Comparison of ENCODE assay signal across 8 mouse cellular contexts in genomic region chr7:141413809-141414584, GRCm38 (mm10). TPM values are rescaled to one million over a fixed set of nuclear protein-coding genes. Genes with fewer than 3 reads are reported as not detected.
A peak's percentile ranks its signal among the peaks of the same experiment; 100 is the strongest.
DNase-seq lines count a peak whose midpoint lies in the region; ATAC-seq and TF ChIP-seq lines count a peak whose summit lies in the region.

Gene Gatd1, minus strand, starts transcription at chr7:141414136.

- TF ChIP-seq CTCF in liver, embryonic 14.5 days (IDR thresholded peaks at IDR 0.05; ENCODE audit: low read depth): peak; percentile 49
- TF ChIP-seq CTCF in stomach, postnatal 0 days (IDR thresholded peaks at IDR 0.05; ENCODE audit: low read depth): peak; percentile 47; the same call in 1 of the 2 replicates

- no peak for TF ChIP-seq EP300 in liver, embryonic 14.5 days (IDR thresholded peaks at IDR 0.05; ENCODE audit: low read depth)
- TF ChIP-seq EP300 in stomach, postnatal 0 days (optimal IDR thresholded peaks at IDR 0.05): no peak

- ATAC-seq in CD4-positive, CD25-positive, alpha-beta regulatory T cell, adult 4 months: peak; percentile 90
- peak; percentile 93 for ATAC-seq in heart, embryonic 15.5 days (replicated peaks; ENCODE audit: insufficient number of reproducible peaks, insufficient read depth, low FRiP score, low read depth)
- peak; percentile 94 for ATAC-seq in liver, embryonic 14.5 days (ENCODE audit: insufficient read depth)
- ATAC-seq in neural tube, embryonic 11.5 days (ENCODE audit: insufficient read depth, low FRiP score, low TSS enrichment): peak; percentile 85
- ATAC-seq in stomach, postnatal 0 days (ENCODE audit: low FRiP score, low TSS enrichment): peak; percentile 92

- peak; percentile 99 for DNase-seq in c-Kit-negative CD71-positive TER-119-positive erythroid progenitor cells, embryonic 14.5 days (ENCODE audit: low read depth, low spot score)
- peak; percentile 100 for DNase-seq in forebrain, embryonic 10.5 days (ENCODE audit: extremely low spot score, low spot score)
- peak; percentile 100 for DNase-seq in kidney, postnatal 25 days
- DNase-seq in liver, embryonic 14.5 days (ENCODE audit: low read depth in 3 of 3, low spot score in 3 of 3): peak; percentile 97 to 98 (median 98)
- peak; percentile 100 for DNase-seq in neural tube, embryonic 11.5 days (ENCODE audit: low spot score)
- peak; percentile 100 for DNase-seq in stomach, postnatal 0 days (ENCODE audit: low spot score)

- H3K4me3 ChIP-seq in forebrain, embryonic 10.5 days: peak within 1 kb of the TSS; percentile 80
- peak within 1 kb of the TSS; percentile 87 for H3K4me3 ChIP-seq in heart, embryonic 15.5 days
- H3K4me3 ChIP-seq in liver, embryonic 14.5 days (ENCODE audit: insufficient read depth in 1 of 2, low read depth in 2 of 2, low read length in 2 of 2): peak within 1 kb of the TSS; percentile 89
- H3K4me3 ChIP-seq in neural tube, embryonic 11.5 days (ENCODE audit: low read depth, low read length): peak within 1 kb of the TSS; percentile 77
- H3K4me3 ChIP-seq in stomach, postnatal 0 days (ENCODE audit: low read depth, low read length): peak within 1 kb of the TSS; percentile 75

- no peaks in the 10 kb centered on the region for H3K9me3 ChIP-seq in forebrain, embryonic 10.5 days
- H3K9me3 ChIP-seq in heart, embryonic 15.5 days (replicated peaks): no peaks in the 10 kb centered on the region
- no peaks in the 10 kb centered on the region for H3K9me3 ChIP-seq in liver, embryonic 14.5 days (ENCODE audit: control insufficient read depth, low read length)
- no peaks in the 10 kb centered on the region for H3K9me3 ChIP-seq in neural tube, embryonic 11.5 days (ENCODE audit: control insufficient read depth, low read length)
- no peaks in the 10 kb centered on the region for H3K9me3 ChIP-seq in stomach, postnatal 0 days (ENCODE audit: control insufficient read depth, low read length)

- peak within 1 kb of the TSS; percentile 77 for H3K4me2 ChIP-seq in heart, embryonic 15.5 days
- H3K4me2 ChIP-seq in liver, embryonic 14.5 days (ENCODE audit: low read depth): peak within 1 kb of the TSS; percentile 100
- H3K4me2 ChIP-seq in neural tube, embryonic 11.5 days (ENCODE audit: low read depth): peak within 1 kb of the TSS; percentile 85
- H3K4me2 ChIP-seq in stomach, postnatal 0 days (replicated peaks; ENCODE audit: low read depth): peak within 1 kb of the TSS; percentile 67

- no peaks in the 10 kb centered on the region for H3K27me3 ChIP-seq in forebrain, embryonic 10.5 days (ENCODE audit: poor library complexity, severe bottlenecking)
- H3K27me3 ChIP-seq in heart, embryonic 15.5 days: no peaks in the 10 kb centered on the region
- no peaks in the 10 kb centered on the region for H3K27me3 ChIP-seq in liver, embryonic 14.5 days (ENCODE audit: control insufficient read depth, insufficient read depth, low read length)
- no peaks in the 10 kb centered on the region for H3K27me3 ChIP-seq in neural tube, embryonic 11.5 days (ENCODE audit: control insufficient read depth, insufficient read depth, low read length)
- no peaks in the 10 kb centered on the region for H3K27me3 ChIP-seq in stomach, postnatal 0 days (ENCODE audit: control insufficient read depth, insufficient read depth, low read length)

- WGBS in forebrain, embryonic 10.5 days: under 1% methylated on average over 56 of the region's 56 CpGs
- WGBS in heart, embryonic 15.5 days: under 1% methylated on average over 50 of the region's 56 CpGs
- WGBS in liver, embryonic 14.5 days (ENCODE audit: insufficient replicate concordance): under 1% methylated on average over 53 of the region's 56 CpGs
- WGBS in neural tube, embryonic 11.5 days: under 1% methylated on average over 53 of the region's 56 CpGs
- WGBS in stomach, postnatal 0 days: 1% methylated on average over 56 of the region's 56 CpGs

- peaks cover 25% of the 10 kb centered on the region for H3K4me1 ChIP-seq in forebrain, embryonic 10.5 days
- peaks cover 13% of the 10 kb centered on the region for H3K4me1 ChIP-seq in heart, embryonic 15.5 days (replicated peaks)
- peaks cover 11 to 14% of the 10 kb centered on the region in 2 experiments for H3K4me1 ChIP-seq in liver, embryonic 14.5 days (replicated peaks; ENCODE audit: control insufficient read depth in 2 of 2, insufficient read depth in 2 of 2, low read length in 1 of 2)
- H3K4me1 ChIP-seq in neural tube, embryonic 11.5 days (ENCODE audit: control insufficient read depth, insufficient read depth, low read length): peaks cover 10% of the 10 kb centered on the region; the same call in 1 of the 2 replicates
- 0 out of 2 replicates have a peak, but pooled peaks cover 3% of the 10 kb centered on the region for H3K4me1 ChIP-seq in stomach, postnatal 0 days (replicated peaks; ENCODE audit: control insufficient read depth, insufficient read depth)

- peak within 1 kb of the TSS; percentile 90 for H3K27ac ChIP-seq in forebrain, embryonic 10.5 days
- peak within 1 kb of the TSS; percentile 87 for H3K27ac ChIP-seq in heart, embryonic 15.5 days
- peak within 1 kb of the TSS; percentile 72 for H3K27ac ChIP-seq in liver, embryonic 14.5 days
- peak within 1 kb of the TSS; percentile 75 for H3K27ac ChIP-seq in neural tube, embryonic 11.5 days (ENCODE audit: low read depth, low read length)
- peak within 1 kb of the TSS; percentile 78 for H3K27ac ChIP-seq in stomach, postnatal 0 days (replicated peaks)

- peaks cover 22% of the 10 kb centered on the region for H3K36me3 ChIP-seq in forebrain, embryonic 10.5 days (replicated peaks)
- H3K36me3 ChIP-seq in heart, embryonic 15.5 days: no peaks in the 10 kb centered on the region
- H3K36me3 ChIP-seq in liver, embryonic 14.5 days (replicated peaks; ENCODE audit: control insufficient read depth, insufficient read depth, low read depth): peaks cover 2% of the 10 kb centered on the region; the same call in 1 of the 2 replicates
- no peaks in the 10 kb centered on the region for H3K36me3 ChIP-seq in neural tube, embryonic 11.5 days (ENCODE audit: control insufficient read depth, insufficient read depth, low read length)
- peaks cover 6% of the 10 kb centered on the region; the same call in 1 of the 2 replicates for H3K36me3 ChIP-seq in stomach, postnatal 0 days (ENCODE audit: control insufficient read depth, insufficient read depth, low read length)

- peak within 1 kb of the TSS; percentile 84 for H3K9ac ChIP-seq in heart, embryonic 15.5 days
- peak within 1 kb of the TSS; percentile 90 for H3K9ac ChIP-seq in liver, embryonic 14.5 days (replicated peaks)
- peak within 1 kb of the TSS; percentile 82 for H3K9ac ChIP-seq in neural tube, embryonic 11.5 days (ENCODE audit: low read length)
- H3K9ac ChIP-seq in stomach, postnatal 0 days (ENCODE audit: low read length): peak within 1 kb of the TSS; percentile 83

RNA-seq across cellular contexts. Expression of gene Gatd1, which starts in this region (rescaled TPM):
- 100 to 1,000 TPM; 106 to 109 TPM for polyA plus RNA-seq in CD4-positive, CD25-positive, alpha-beta regulatory T cell, adult 4 months (2017; shearing (Covaris generic))
- polyA plus RNA-seq in forebrain, embryonic 10.5 days (2016; fragmentation: Nextera tagmentation; extraction: Ambion mirVana): 43.2 and 44.7 TPM in 2 replicates
- 25.5 and 31.6 TPM in 2 replicates for polyA plus RNA-seq in heart, embryonic 15.5 days (2015; fragmentation: Nextera tagmentation; extraction: Ambion mirVana)
- 13.8 and 16.9 TPM in 2 replicates for polyA plus RNA-seq in liver, embryonic 14.5 days (2012; rRNA removed)
- 8.7 and 10.3 TPM in 2 replicates for polyA plus RNA-seq in liver, embryonic 14.5 days (2014; fragmentation: Nextera tagmentation; extraction: Ambion mirVana)
- 44.1 and 46.0 TPM in 2 replicates for polyA plus RNA-seq in neural tube, embryonic 11.5 days (2014; fragmentation: Nextera tagmentation; extraction: Ambion mirVana)
- polyA plus RNA-seq in stomach, postnatal 0 days (2015; fragmentation: Nextera tagmentation; extraction: Ambion mirVana): 30.8 and 33.8 TPM in 2 replicates

Comparison
In these comparisons a context has a peak if more than half of its experiments do, and no peak if none do; other contexts are left out.
1. Peak in every context shown above with its lines: DNase-seq, ATAC-seq, H3K4me3 ChIP-seq and H3K27ac ChIP-seq.